Mouse (Mus musculus) heart, embryonic 11.5 days (tissue): ENCODE measurements around the gene Acap1. TPM values are rescaled to one million over a fixed set of nuclear protein-coding genes. Genes with fewer than 3 reads are reported as not detected.

Experiments
- ATAC-seq: fragments of 200-750 bp; cut with Nextera tagmentation; replicated peaks from 2 replicates; pipeline ENCODE4 v1.8.0; 2017; ENCODE audit warnings: moderate library complexity; ENCODE audit not compliant: insufficient number of reproducible peaks, low FRiP score, low TSS enrichment
- H3K27ac ChIP-seq: fragments of 300-500 bp; sonication (generic); 2 replicates; pipeline ENCODE4 v1.5.1; 2014; ENCODE audit warnings: mild to moderate bottlenecking, low read depth, low read length
- H3K27me3 ChIP-seq: fragments of 300-500 bp; sonication (generic); 2 replicates; pipeline ENCODE4 v1.6.1; 2014; ENCODE audit warnings: mild to moderate bottlenecking, low read length, mixed read lengths; ENCODE audit not compliant: control insufficient read depth, insufficient read depth
- H3K36me3 ChIP-seq: fragments of 300-500 bp; sonication (generic); 2 replicates; pipeline ENCODE4 v1.6.1; 2014; ENCODE audit warnings: mild to moderate bottlenecking, low read length, moderate library complexity, mixed read lengths; ENCODE audit not compliant: control insufficient read depth, insufficient read depth
- H3K4me1 ChIP-seq: fragments of 300-500 bp; sonication (generic); 2 replicates; pipeline ENCODE4 v1.6.1; 2014; ENCODE audit warnings: low read length; ENCODE audit not compliant: control insufficient read depth, insufficient read depth
- H3K4me2 ChIP-seq: fragments of 300-500 bp; sonication (generic); 2 replicates; pipeline ENCODE4 v1.6.1; 2014; ENCODE audit warnings: mild to moderate bottlenecking, moderate library complexity
- H3K4me3 ChIP-seq: fragments of 300-500 bp; sonication (generic); 2 replicates; pipeline ENCODE4 v1.5.1; 2014; ENCODE audit warnings: low read depth, low read length
- H3K9ac ChIP-seq: fragments of 300-500 bp; sonication (generic); 2 replicates; pipeline ENCODE4 v1.6.1; 2014; ENCODE audit warnings: mild to moderate bottlenecking, low read depth, low read length, moderate library complexity
- H3K9me3 ChIP-seq: fragments of 300-500 bp; sonication (generic); replicated peaks from 2 replicates; pipeline ENCODE4 v1.6.1; 2016; ENCODE audit warnings: low read length; ENCODE audit not compliant: control insufficient read depth
- WGBS: fragments of 180-500 bp; shearing (Covaris S2); extraction: QIAGEN DNeasy Blood & Tissue Kit; methylation state at CpG from one replicate; pipeline ENCODE4 v1.1.7; 2014; ENCODE audit not compliant: insufficient replicate concordance; 5-methylcytosine and 5-hydroxymethylcytosine counted together
- polyA plus RNA-seq: library from polyadenylated mRNA; unstranded; fragments of >200 nt; fragmentation: Nextera tagmentation; extraction: Ambion mirVana; gene quantifications from 2 replicates; pipeline ENCODE4 v1.2.1, GENCODE M21; 2014

The Acap1 gene
- polyA plus RNA-seq, 1 experiment from 2014 or later, result 7.2 TPM

DNA sequence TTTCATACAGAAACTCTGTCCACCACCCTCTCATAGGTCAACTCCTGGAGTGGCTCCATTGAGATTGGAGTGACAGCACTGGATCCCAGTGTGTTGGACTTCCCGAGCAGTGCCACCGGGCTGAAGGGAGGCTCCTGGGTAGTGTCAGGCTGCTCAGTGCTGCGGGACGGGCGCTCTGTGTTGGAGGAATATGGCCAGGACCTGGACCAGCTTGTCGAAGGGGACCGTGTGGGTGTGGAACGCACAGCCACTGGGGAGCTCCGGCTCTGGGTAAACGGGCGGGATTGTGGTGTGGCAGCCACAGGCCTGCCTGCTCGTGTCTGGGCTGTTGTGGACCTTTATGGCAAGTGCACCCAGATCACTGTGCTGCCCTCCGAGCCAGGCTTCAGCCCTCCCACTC, 7.6 kb upstream of the Acap1 start:
- Histone ChIP-seq H3K27me3 (no peaks in the 10 kb centered on the region), H3K9me3 (no peaks in the 10 kb centered on the region), H3K4me3 (peak overlapping the region; percentile 96), H3K4me1 (peaks cover 27% of the 10 kb centered on the region), H3K4me2 (peak overlapping the region; percentile 93), H3K9ac (peak overlapping the region; percentile 88), H3K36me3 (peaks cover 26% of the 10 kb centered on the region), H3K27ac (no peak overlapping the region)
- ATAC-seq, result no peak
- WGBS, result 87% methylated on average over 13 of the region's 13 CpGs

DNA sequence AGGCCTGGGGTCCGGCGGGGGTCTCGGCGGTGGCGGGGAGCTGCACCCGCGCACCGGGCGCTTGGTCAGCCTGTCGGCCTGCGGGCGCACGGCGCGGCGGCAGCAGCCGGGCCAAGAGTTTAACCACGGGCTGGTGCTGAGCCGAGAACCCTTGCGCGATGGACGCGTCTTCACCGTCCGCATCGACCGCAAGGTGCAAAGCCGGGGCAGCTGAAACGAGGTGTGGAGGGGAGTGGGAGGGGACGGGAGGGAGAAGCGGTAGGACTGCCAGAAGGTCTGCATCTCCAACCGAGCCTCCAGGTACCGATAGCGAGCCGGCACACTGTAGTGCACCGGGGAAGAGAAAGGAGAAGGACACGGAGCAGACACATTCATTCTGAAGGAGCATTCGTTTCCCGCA, 6.7 kb upstream of the Acap1 start:
- H3K4me2 ChIP-seq, result peak overlapping the region; percentile 93
- H3K4me1 ChIP-seq, result peaks cover 27% of the 10 kb centered on the region
- peak overlapping the region; percentile 88 for H3K9ac ChIP-seq
- peak overlapping the region; percentile 96 for H3K4me3 ChIP-seq
- under 1% methylated on average over 39 of the region's 39 CpGs for WGBS
- H3K27ac ChIP-seq, result peak overlapping the region; percentile 99
- H3K27me3 ChIP-seq, result no peaks in the 10 kb centered on the region
- no peaks in the 10 kb centered on the region for H3K9me3 ChIP-seq
- ATAC-seq, result no peak
- H3K36me3 ChIP-seq, result peaks cover 17% of the 10 kb centered on the region

DNA sequence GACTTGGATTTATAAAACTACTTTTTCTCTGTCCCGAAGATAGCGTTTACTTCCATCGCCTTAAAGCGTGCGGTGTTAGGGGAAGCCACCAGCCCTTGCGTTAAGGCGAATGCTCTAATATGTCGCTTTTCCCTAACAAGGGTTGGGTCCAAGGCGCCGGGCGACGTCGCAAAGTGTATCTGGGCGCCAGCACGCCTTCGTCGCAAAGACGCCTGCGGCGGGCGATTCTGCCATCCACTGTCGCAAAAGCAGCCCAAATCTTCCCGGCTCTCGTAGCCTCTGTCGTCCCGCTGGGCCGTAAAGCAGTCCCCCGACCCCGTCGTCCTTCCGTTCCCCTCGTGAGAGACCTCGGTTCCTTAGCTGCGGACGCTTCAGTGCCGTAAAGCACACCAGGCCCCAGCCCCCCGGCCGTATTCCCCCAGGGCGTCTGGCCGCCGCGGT, 6.1 kb upstream of the Acap1 start:
- Histone ChIP-seq H3K4me1 (peaks cover 27% of the 10 kb centered on the region), H3K4me3 (peak overlapping the region; percentile 96), H3K9me3 (no peaks in the 10 kb centered on the region), H3K36me3 (peaks cover 17% of the 10 kb centered on the region), H3K4me2 (peak overlapping the region; percentile 93), H3K27me3 (no peaks in the 10 kb centered on the region), H3K27ac (peak overlapping the region; percentile 99), H3K9ac (peak overlapping the region; percentile 88)
- ATAC-seq, result peak; percentile 67
- under 1% methylated on average over 42 of the region's 42 CpGs for WGBS

DNA sequence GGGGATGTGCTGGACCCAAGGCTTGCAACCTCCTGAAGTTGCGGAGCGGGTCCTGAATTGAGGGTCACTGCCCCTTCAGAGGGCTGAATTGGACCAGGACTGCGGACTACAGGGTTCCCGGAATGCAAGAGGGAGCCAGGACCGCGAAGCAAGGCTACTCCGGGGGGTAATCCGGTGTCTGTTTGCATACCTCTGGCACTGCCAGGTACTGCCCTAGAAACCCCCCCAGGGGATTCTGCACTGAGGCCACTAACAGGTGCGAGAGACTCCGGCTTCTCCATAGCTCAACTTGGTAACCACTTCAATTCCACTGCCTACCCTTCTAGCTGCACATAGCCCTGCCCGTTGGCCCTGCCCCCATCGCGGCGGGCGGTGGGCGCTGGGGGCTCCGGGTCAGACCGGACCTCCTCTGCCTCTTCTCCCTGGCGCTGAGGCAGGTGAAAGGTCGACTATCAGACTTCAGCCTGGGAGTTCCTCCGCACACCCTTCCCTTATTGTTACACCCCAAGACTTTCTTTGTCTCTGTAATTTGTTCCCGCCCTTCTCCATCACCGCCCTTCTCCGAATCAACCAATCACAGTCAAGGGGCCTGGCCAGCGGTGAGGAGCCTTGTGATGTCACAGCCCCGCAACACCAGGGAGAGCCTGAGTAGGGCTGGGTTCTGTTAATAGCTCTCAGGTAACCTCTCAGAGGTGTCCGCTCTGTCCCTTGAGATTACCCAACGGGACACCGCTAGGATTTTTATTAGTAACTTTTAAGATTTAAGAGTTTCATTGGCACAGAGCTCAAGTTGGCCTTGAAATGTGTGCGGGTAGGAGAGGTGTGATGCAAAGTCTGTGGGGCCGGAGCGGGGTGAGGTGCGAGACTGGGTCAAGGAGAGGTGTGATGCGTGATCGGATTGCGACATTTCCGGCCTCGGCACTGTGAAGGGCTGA, 5.4 kb upstream of the Acap1 start, which contains the start of the genes 2810408A11Rik and Neurl4:
TSS of gene 2810408A11Rik (minus strand) at position 517 of the 935 bp plus-strand sequence.
TSS of gene Neurl4 (plus strand) at position 602 of the 935 bp plus-strand sequence.
- Histone ChIP-seq H3K27me3 (no peaks in the 10 kb centered on the region), H3K4me2 (peak within 1 kb of the TSS; percentile 93)
- under 1% methylated on average over 38 of the region's 38 CpGs for whole genome bisulfite sequencing

DNA sequence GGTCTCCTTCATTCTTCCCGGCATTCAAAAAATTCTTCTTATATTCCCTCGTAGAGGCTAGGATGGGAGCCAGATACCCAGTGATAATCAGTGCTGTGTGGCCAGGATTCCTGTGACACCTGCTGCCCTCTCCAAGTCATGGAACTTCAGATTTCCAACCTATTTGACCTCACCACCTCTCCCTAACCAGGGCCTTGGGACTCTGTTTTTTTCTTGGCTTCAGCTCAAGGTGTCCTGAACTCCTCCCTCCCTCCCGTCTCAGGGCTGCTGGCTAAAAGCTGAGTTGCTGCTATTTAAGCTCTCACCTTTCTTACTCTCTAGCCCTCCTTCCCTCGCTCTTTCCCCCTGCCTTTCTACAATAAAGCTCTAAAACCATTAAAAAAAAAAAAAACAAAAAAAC, 4.5 kb upstream of the Acap1 start:
- ATAC-seq, result no peak
- H3K4me2 ChIP-seq, result peak overlapping the region; percentile 93
- H3K9ac ChIP-seq, result peak overlapping the region; percentile 88
- H3K36me3 ChIP-seq, result peaks cover 10% of the 10 kb centered on the region
- peak overlapping the region; percentile 96; the same call in 1 of the 2 replicates for H3K4me3 ChIP-seq
- H3K27me3 ChIP-seq, result no peaks in the 10 kb centered on the region
- peaks cover 27% of the 10 kb centered on the region for H3K4me1 ChIP-seq
- no peaks in the 10 kb centered on the region for H3K9me3 ChIP-seq
- WGBS, result 26% methylated on average over 4 of the region's 4 CpGs
- H3K27ac ChIP-seq, result no peak overlapping the region

More for the DNA sequence above, 5.4 kb upstream of the Acap1 start, which contains the start of the genes 2810408A11Rik and Neurl4:
- peak; percentile 94 for ATAC-seq
- H3K9ac ChIP-seq, result peak within 1 kb of the TSS; percentile 88
- peak within 1 kb of the TSS; percentile 99 for H3K27ac ChIP-seq
- H3K9me3 ChIP-seq, result no peaks in the 10 kb centered on the region
- H3K36me3 ChIP-seq, result peaks cover 13% of the 10 kb centered on the region
- H3K4me1 ChIP-seq, result peaks cover 27% of the 10 kb centered on the region
- peak within 1 kb of the TSS; percentile 96 for H3K4me3 ChIP-seq

DNA sequence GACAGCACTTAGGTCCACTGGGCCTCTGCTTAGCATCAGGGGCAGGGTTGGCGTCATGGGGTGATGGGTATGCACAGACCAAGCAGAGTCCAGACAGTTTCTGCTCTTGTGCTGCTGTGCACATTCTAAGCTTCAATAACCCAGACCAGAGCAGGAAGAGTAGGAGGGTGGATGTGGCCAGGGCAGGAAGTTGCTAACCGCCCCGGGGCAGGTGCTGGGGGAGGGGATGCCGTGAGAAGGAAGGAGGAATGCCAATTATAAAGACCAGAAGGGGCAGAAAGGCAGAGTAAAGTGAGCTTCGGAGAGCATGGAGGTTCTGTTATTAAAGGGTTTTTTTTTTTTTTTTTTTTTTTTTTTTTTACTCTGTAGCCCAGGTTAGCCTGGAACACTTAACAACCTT, 668 bp downstream of the Acap1 start:
- no peak overlapping the region for H3K9ac ChIP-seq
- no peaks in the 10 kb centered on the region for H3K36me3 ChIP-seq
- WGBS, result 71% methylated on average over 5 of the region's 5 CpGs
- H3K9me3 ChIP-seq, result no peaks in the 10 kb centered on the region
- H3K4me1 ChIP-seq, result peaks cover 34% of the 10 kb centered on the region
- no peaks in the 10 kb centered on the region for H3K27me3 ChIP-seq
- ATAC-seq, result no peak
- H3K4me3 ChIP-seq, result no peak overlapping the region
- H3K27ac ChIP-seq, result 0 out of 2 replicates have a peak overlapping the region, but pooled peaks have one; percentile 2
- H3K4me2 ChIP-seq, result no peak overlapping the region

DNA sequence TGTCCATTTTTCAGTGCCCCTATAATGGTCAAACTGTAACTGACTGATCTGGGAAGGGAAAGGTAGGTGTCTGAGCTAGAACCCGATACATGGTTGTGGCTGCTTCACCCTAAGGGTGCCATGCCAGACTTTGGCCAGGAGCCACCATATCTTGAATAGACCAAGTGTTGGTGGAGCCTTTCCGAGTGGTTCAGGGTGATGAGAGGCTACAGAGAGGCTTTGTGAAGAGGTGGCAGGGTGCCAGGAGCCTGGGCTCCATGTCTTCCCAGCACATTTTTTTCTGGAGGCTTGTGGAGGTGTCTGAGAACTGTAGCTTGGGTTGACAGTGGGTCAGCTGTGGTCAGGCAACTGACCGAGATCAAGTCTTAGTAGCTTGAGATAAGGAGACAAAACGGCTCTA, 3.9 kb downstream of the Acap1 start:
- H3K27me3 ChIP-seq, result no peaks in the 10 kb centered on the region
- H3K4me3 ChIP-seq, result no peak overlapping the region
- no peaks in the 10 kb centered on the region for H3K9me3 ChIP-seq
- 39% methylated on average over 4 of the region's 4 CpGs for WGBS
- no peak for ATAC-seq
- H3K9ac ChIP-seq, result no peak overlapping the region
- no peak overlapping the region for H3K27ac ChIP-seq
- no peaks in the 10 kb centered on the region for H3K36me3 ChIP-seq
- 0 out of 2 replicates have a peak overlapping the region, but pooled peaks have one; percentile 6 for H3K4me2 ChIP-seq
- H3K4me1 ChIP-seq, result peaks cover 24% of the 10 kb centered on the region

DNA sequence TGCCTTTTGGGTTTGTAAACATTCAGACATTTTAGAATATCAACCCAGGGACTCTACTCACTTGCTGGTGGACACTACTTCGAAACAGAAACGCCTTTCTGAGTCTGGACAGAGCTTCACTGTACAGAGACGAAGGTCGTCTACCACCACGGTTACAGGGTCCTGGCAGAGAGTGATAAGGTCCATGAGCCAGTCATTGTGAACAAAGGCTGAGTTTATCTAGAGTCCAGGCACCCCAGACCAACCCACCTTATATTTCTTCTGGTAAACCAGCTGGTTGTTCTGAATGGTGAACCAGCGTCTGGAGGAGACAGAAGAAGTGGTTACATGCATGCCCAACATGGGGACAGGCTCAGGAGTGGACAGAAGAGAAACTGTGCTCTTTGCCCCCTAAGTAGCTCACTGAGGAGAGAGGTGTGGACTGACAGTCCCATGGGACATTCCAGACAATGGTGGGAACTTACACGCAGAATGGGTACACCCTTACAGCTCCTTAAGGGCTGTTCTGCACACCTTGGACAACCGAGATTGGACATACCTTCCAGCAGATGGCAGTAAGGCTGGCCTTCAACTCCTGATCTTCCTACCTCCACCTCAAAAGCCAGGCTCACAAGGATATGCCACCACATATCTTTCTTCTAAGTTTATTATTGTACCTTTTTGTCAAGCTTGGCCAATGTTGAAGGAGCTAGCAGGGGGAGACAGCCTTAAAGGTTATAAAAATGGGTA, 8.3 kb downstream of the Acap1 start:
- Histone ChIP-seq H3K9me3 (no peaks in the 10 kb centered on the region), H3K36me3 (no peaks in the 10 kb centered on the region), H3K27me3 (no peaks in the 10 kb centered on the region), H3K4me1 (peaks cover 38% of the 10 kb centered on the region), H3K27ac (peak overlapping the region; percentile 88), H3K9ac (0 out of 2 replicates have a peak overlapping the region, but pooled peaks have one; percentile 22), H3K4me2 (peak overlapping the region; percentile 40), H3K4me3 (no peak overlapping the region)
- peak; percentile 73; the same call in 1 of the 2 replicates for ATAC-seq
- WGBS, result 45% methylated on average over 8 of the region's 8 CpGs
